8 mouse cellular contexts compared by ENCODE assay signal in the genomic region with DNA sequence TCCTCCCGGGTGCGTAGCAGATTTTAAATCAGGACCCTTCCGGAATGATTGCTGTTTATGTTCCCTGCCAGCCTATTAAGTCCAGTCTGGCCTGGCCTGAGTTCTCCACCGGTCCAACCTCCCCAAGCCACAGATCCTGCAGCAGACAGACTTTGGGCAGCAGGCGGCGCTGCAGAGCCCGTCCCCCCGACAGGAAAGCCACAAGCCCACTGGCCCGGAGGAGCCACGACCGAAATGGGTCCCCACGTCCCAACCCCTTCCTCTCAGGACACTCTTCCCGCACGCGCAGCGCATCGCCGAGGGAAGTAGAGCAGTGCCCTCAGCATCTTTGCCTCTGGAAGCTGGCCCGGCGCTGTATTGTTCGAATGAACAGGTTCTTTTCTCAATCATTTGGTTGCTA. TPM values are rescaled to one million over a fixed set of nuclear protein-coding genes. Genes with fewer than 3 reads are reported as not detected.
DNase-seq lines count a peak whose midpoint lies in the region; ATAC-seq and TF ChIP-seq lines count a peak whose summit lies in the region.

No protein-coding gene starts in this region.

- no peaks in the 10 kb centered on the region for H3K36me3 ChIP-seq in hindbrain, embryonic 10.5 days
- H3K36me3 ChIP-seq in lung, embryonic 16.5 days (ENCODE audit: control insufficient read depth, insufficient read depth, low read length) = no peaks in the 10 kb centered on the region

- no peaks in the 10 kb centered on the region for H3K9me3 ChIP-seq in hindbrain, embryonic 10.5 days
- no peaks in the 10 kb centered on the region for H3K9me3 ChIP-seq in lung, embryonic 16.5 days (ENCODE audit: control insufficient read depth, low read length)

- 1% methylated on average over 21 of the region's 21 CpGs for WGBS in cerebellum, adult 2 months
- 4% methylated on average over 21 of the region's 21 CpGs for WGBS in hindbrain, embryonic 10.5 days
- WGBS in lung, embryonic 16.5 days = 2% methylated on average over 21 of the region's 21 CpGs

- H3K9ac ChIP-seq in lung, embryonic 16.5 days (ENCODE audit: low read length) = 0 out of 2 replicates have a peak overlapping the region, but pooled peaks have one; percentile 67

- no peak for TF ChIP-seq POLR2A in cerebellum, adult 2 months (IDR thresholded peaks at IDR 0.05; ENCODE audit: borderline replicate concordance, insufficient read depth, low read length)

- peak; percentile 69 for ATAC-seq in frontal cortex, adult (ENCODE audit: low TSS enrichment)
- ATAC-seq in lung, embryonic 16.5 days (ENCODE audit: low read depth) = peak; percentile 67

- DNase-seq in NIH3T3 (ENCODE audit: low read depth) = peak; percentile 13
- peak; percentile 58 to 59 for DNase-seq in cerebellum, adult 2 months
- peak; percentile 86 for DNase-seq in hindbrain, embryonic 10.5 days (ENCODE audit: low spot score)
- peak; percentile 7 for DNase-seq in layer of hippocampus, adult 9-10 months (ENCODE audit: low spot score)
- peak; percentile 88 for DNase-seq in retina, postnatal 1 day
- peak; percentile 60 for DNase-seq in thymus, postnatal 36 days

- peak overlapping the region; percentile 98 for H3K4me2 ChIP-seq in lung, embryonic 16.5 days (ENCODE audit: low read depth, low read length)

- H3K27me3 ChIP-seq in cerebellum, adult 2 months (ENCODE audit: control insufficient read depth, insufficient read depth, low read length) = peaks cover 4% of the 10 kb centered on the region; the same call in 1 of the 2 replicates
- peaks cover 36% of the 10 kb centered on the region for H3K27me3 ChIP-seq in hindbrain, embryonic 10.5 days (ENCODE audit: insufficient read depth, poor library complexity, severe bottlenecking)
- peaks cover 18% of the 10 kb centered on the region for H3K27me3 ChIP-seq in lung, embryonic 16.5 days (ENCODE audit: control insufficient read depth, insufficient read depth, low read depth, low read length)

- peak overlapping the region; percentile 30 for H3K4me3 ChIP-seq in cerebellum, adult 2 months (replicated peaks; ENCODE audit: insufficient read depth, low read depth, low read length)
- peak overlapping the region; percentile 73 for H3K4me3 ChIP-seq in hindbrain, embryonic 10.5 days
- H3K4me3 ChIP-seq in lung, embryonic 16.5 days (ENCODE audit: low read length) = peak overlapping the region; percentile 69

- TF ChIP-seq CTCF in cerebellum, adult 2 months (IDR thresholded peaks at IDR 0.05; ENCODE audit: borderline replicate concordance, insufficient read depth, low read depth, low read length) = peak; percentile 47; the same call in 1 of the 2 replicates

- H3K27ac ChIP-seq in cerebellum, adult 2 months (ENCODE audit: insufficient read depth, low read length) = no peak overlapping the region
- peak overlapping the region; percentile 87; the same call in 1 of the 2 replicates for H3K27ac ChIP-seq in hindbrain, embryonic 10.5 days
- no peak overlapping the region for H3K27ac ChIP-seq in lung, embryonic 16.5 days (ENCODE audit: low read length)

- no peaks in the 10 kb centered on the region for H3K4me1 ChIP-seq in cerebellum, adult 2 months (ENCODE audit: control insufficient read depth, insufficient read depth, low read length)
- peaks cover 13% of the 10 kb centered on the region; the same call in 1 of the 2 replicates for H3K4me1 ChIP-seq in hindbrain, embryonic 10.5 days (replicated peaks)
- peaks cover 9% of the 10 kb centered on the region; the same call in 1 of the 2 replicates for H3K4me1 ChIP-seq in lung, embryonic 16.5 days (replicated peaks; ENCODE audit: control insufficient read depth, insufficient read depth, low read length)

RNA-seq across cellular contexts. Expression of a gene that starts 1.1 kb away (rescaled TPM):
- polyA plus RNA-seq in cerebellum, adult 2 months (2012; rRNA removed) = 67.9 and 81.3 TPM in 2 replicates
- 2.4 and 3.5 TPM in 2 replicates for polyA plus RNA-seq in hindbrain, embryonic 10.5 days (2016; fragmentation: Nextera tagmentation; extraction: Ambion mirVana)
- polyA plus RNA-seq in lung, embryonic 16.5 days (2015; fragmentation: Nextera tagmentation; extraction: Ambion mirVana) = 1.5 and 1.6 TPM in 2 replicates

Comparison
In these comparisons a context has a peak if more than half of its experiments do, and no peak if none do; other contexts are left out.
1. DNase-seq: peak in every context shown above with its lines; median percentile 88 in retina, postnatal 1 day; 86 in hindbrain, embryonic 10.5 days; 60 in thymus, postnatal 36 days; 58 in cerebellum, adult 2 months; 13 in NIH3T3; 7 in layer of hippocampus, adult 9-10 months.
2. RNA of a gene that starts 1.1 kb away (polyA plus RNA-seq): 67.9 to 81.3 TPM in cerebellum, adult 2 months; 2.4 to 3.5 TPM in hindbrain, embryonic 10.5 days and 1.5 to 1.6 TPM in lung, embryonic 16.5 days; every median in the first group is over 10 times any median in the second.
3. Peak in every context shown above with its lines, with median percentiles within 50 percentile points of each other: H3K4me3 ChIP-seq.